Comparison of ENCODE assay signal across 11 mouse cellular contexts in the genomic region with DNA sequence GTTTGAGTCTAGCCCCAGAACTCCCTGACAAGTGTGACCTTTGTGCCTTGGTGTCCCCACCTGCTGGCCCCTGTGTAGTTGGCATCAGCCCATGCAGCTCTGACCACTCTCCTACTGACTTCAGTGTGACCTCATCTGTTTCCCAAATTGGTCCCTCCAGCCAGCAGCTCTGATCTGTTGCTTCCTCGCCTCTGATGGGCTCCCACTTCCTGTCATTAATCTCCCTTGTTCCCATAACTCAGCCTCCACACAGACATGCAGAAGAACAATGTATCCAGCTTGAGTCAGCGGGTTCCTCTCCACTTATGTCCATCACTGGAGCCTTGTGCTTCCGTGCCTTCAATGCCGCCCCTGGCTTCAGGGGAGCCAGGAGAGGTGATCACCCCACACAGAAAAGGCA.
DNase-seq lines count a peak whose midpoint lies in the region; ATAC-seq and TF ChIP-seq lines count a peak whose summit lies in the region.
"Had no signal": no experiment of that assay in that cellular context is flagged by ENCODE, and none has a peak within 500 bp of the region (broad histone marks: within the 10 kb centered on the region; RNA-seq: fewer than 3 reads in every experiment).

No protein-coding gene starts in this region.

- peaks cover 10% of the 10 kb centered on the region for H3K4me1 ChIP-seq in heart, adult 2 months (ENCODE audit: control insufficient read depth, insufficient read depth, low read length)
- peaks cover 15% of the 10 kb centered on the region for H3K4me1 ChIP-seq in lung, embryonic 15.5 days
- no peaks in the 10 kb centered on the region for H3K4me1 ChIP-seq in forebrain, embryonic 12.5 days

- DNase-seq in adrenal gland, postnatal 14 days: peak; percentile 55
- DNase-seq in heart, adult 2 months: peak in 1 of 2 experiments; percentile 44
- DNase-seq in kidney, adult 9 months: peak; percentile 73
- no peak for DNase-seq in urinary bladder, postnatal 25 days (ENCODE audit: low spot score)
- no peak for DNase-seq in retina, postnatal 1 day

- no peaks in the 10 kb centered on the region for H3K36me3 ChIP-seq in heart, adult 2 months (ENCODE audit: control insufficient read depth, insufficient read depth, low read length)
- H3K36me3 ChIP-seq in lung, embryonic 15.5 days: no peaks in the 10 kb centered on the region
- H3K36me3 ChIP-seq in forebrain, embryonic 12.5 days (replicated peaks): no peaks in the 10 kb centered on the region
- H3K36me3 ChIP-seq: embryonic facial prominence, embryonic 10.5 days; G1E; liver, embryonic 15.5 days; neural tube, embryonic 12.5 days had no signal

- H3K9ac ChIP-seq in heart, adult 2 months (ENCODE audit: low read depth, low read length): no peak overlapping the region
- H3K9ac ChIP-seq in lung, embryonic 15.5 days: no peak overlapping the region
- no peak overlapping the region for H3K9ac ChIP-seq in forebrain, embryonic 12.5 days
- H3K9ac ChIP-seq: liver, embryonic 15.5 days; neural tube, embryonic 12.5 days had no signal

- intact Hi-C loops in heart, adult 2 months (cut with DNase I): loop anchor here (2.0 kb wide), 1 partner anchor 24 kb away; no protein-coding TSS in a partner anchor

- no peaks in the 10 kb centered on the region for H3K9me3 ChIP-seq in lung, embryonic 15.5 days
- H3K9me3 ChIP-seq in forebrain, embryonic 12.5 days: no peaks in the 10 kb centered on the region
- H3K9me3 ChIP-seq: embryonic facial prominence, embryonic 10.5 days; liver, embryonic 15.5 days; neural tube, embryonic 12.5 days had no signal

- no peak for TF ChIP-seq POLR2A in heart, adult 2 months (IDR thresholded peaks at IDR 0.05; ENCODE audit: insufficient read depth, low read depth, low read length)

- no peaks in the 10 kb centered on the region for H3K27me3 ChIP-seq in heart, adult 2 months (ENCODE audit: control insufficient read depth, insufficient read depth, low read length)
- H3K27me3 ChIP-seq in lung, embryonic 15.5 days: no peaks in the 10 kb centered on the region
- H3K27me3 ChIP-seq in forebrain, embryonic 12.5 days: no peaks in the 10 kb centered on the region
- H3K27me3 ChIP-seq: liver, embryonic 15.5 days; neural tube, embryonic 12.5 days had no signal

- peak overlapping the region; percentile 36 for H3K27ac ChIP-seq in heart, adult 2 months
- H3K27ac ChIP-seq in lung, embryonic 15.5 days: no peak overlapping the region
- H3K27ac ChIP-seq in forebrain, embryonic 12.5 days: no peak overlapping the region
- H3K27ac ChIP-seq: embryonic facial prominence, embryonic 10.5 days; liver, embryonic 15.5 days; neural tube, embryonic 12.5 days had no signal

- no peak overlapping the region for H3K4me2 ChIP-seq in lung, embryonic 15.5 days
- H3K4me2 ChIP-seq in forebrain, embryonic 12.5 days: no peak overlapping the region
- H3K4me2 ChIP-seq: liver, embryonic 15.5 days; neural tube, embryonic 12.5 days had no signal

- no peaks in the 10 kb centered on the region for H3K79me2 ChIP-seq in heart, adult 2 months (replicated peaks; ENCODE audit: control insufficient read depth, insufficient read depth, low read length)

- 37% methylated on average over 4 of the region's 4 CpGs for WGBS in heart, adult 2 months
- 35% methylated on average over 4 of the region's 4 CpGs for WGBS in lung, embryonic 15.5 days
- 68% methylated on average over 4 of the region's 4 CpGs for WGBS in forebrain, embryonic 12.5 days

- no peak for TF ChIP-seq EP300 in heart, adult 2 months (IDR thresholded peaks at IDR 0.05; ENCODE audit: insufficient read depth, low read depth, low read length)

- TF ChIP-seq CTCF in heart, adult 2 months (IDR thresholded peaks at IDR 0.05): 0 out of 2 replicates have a peak, but pooled peaks have one; percentile 10

- H3K4me3 ChIP-seq in heart, adult 2 months: no peak overlapping the region
- H3K4me3 ChIP-seq in lung, embryonic 15.5 days: no peak overlapping the region
- no peak overlapping the region for H3K4me3 ChIP-seq in forebrain, embryonic 12.5 days (replicated peaks)
- H3K4me3 ChIP-seq: embryonic facial prominence, embryonic 10.5 days; liver, embryonic 15.5 days; neural tube, embryonic 12.5 days had no signal

- peak; percentile 50 for ATAC-seq in lung, embryonic 15.5 days (ENCODE audit: borderline replicate concordance, extremely low read depth, low FRiP score, low TSS enrichment)
- ATAC-seq in forebrain, embryonic 12.5 days (ENCODE audit: low FRiP score): no peak

Comparison
In these comparisons a context has a peak if more than half of its experiments do, and no peak if none do; other contexts are left out.
1. DNase-seq: peak in adrenal gland, postnatal 14 days (single experiment) and kidney, adult 9 months (single experiment); none in urinary bladder, postnatal 25 days (single experiment) and retina, postnatal 1 day (single experiment).